Mouse (Mus musculus) gastrocnemius, adult 2 months (tissue): Measurements from ENCODE around the gene Slc6a21. TPM values are rescaled to one million over a fixed set of nuclear protein-coding genes. Genes with fewer than 3 reads are reported as not detected.

ENCODE experiments used
- DNase-seq: peaks from one replicate; pipeline ENCODE4 v3.0.0; 2022
- H3K27ac ChIP-seq: fragments of 200-600 bp; 2 replicates; pipeline ENCODE4 v1.8.1; 2022; ENCODE audit warnings: mild to moderate bottlenecking
- H3K4me3 ChIP-seq: fragments of 200-600 bp; 2 replicates; pipeline ENCODE4 v1.8.1; 2022; ENCODE audit warnings: mild to moderate bottlenecking, moderate library complexity
- CTCF ChIP-seq: fragments of 200-600 bp; IDR thresholded peaks from 2 replicates; pipeline ENCODE4 v1.8.1; 2022; ENCODE audit warnings: antibody characterized with exemption, mild to moderate bottlenecking, moderate library complexity
- intact Hi-C: fragments of 180-260 bp; cut with DNase I; formaldehyde crosslinking; loops from one replicate; pipeline ENCODE4 v1.15.1; 2025
- total RNA-seq, 2 experiments: library from RNA; stranded (reverse); gene quantifications; 2 replicates each; pipeline ENCODE4 v1.2.3; 2021

Gene Slc6a21
- total RNA-seq, 2 experiments from 2014 or later, result not detected

- no peak overlapping the region for H3K27ac ChIP-seq
Observed at GRCm38 (mm10) chr7:45263006-45263607, 14.2 kb upstream of the Slc6a21 start.

GRCm38 (mm10) chr7:45264348-45264747 lies 13.0 kb upstream of the Slc6a21 start:
- intact Hi-C loops, result no loop called here
- Histone ChIP-seq H3K4me3 (no peak overlapping the region), H3K27ac (no peak overlapping the region)
- TF ChIP-seq CTCF, result no peak
- no peak for DNase-seq

More at GRCm38 (mm10) chr7:45263006-45263607, 14.2 kb upstream of the Slc6a21 start:
- no peak for TF ChIP-seq CTCF
- no peak for DNase-seq
- intact Hi-C loops, result no loop called here
- H3K4me3 ChIP-seq, result no peak overlapping the region

- no peak for DNase-seq
- Histone ChIP-seq H3K27ac (no peak overlapping the region), H3K4me3 (no peak overlapping the region)
- TF ChIP-seq CTCF, result no peak
- intact Hi-C loops, result no loop called here
Observed at GRCm38 (mm10) chr7:45265518-45265917, 11.8 kb upstream of the Slc6a21 start.

GRCm38 (mm10) chr7:45272786-45273412 lies 4.4 kb upstream of the Slc6a21 start:
- intact Hi-C loops, result no loop called here
- H3K4me3 ChIP-seq, result no peak overlapping the region
- H3K27ac ChIP-seq, result no peak overlapping the region
- DNase-seq, result no peak
- TF ChIP-seq CTCF, result no peak

DNA sequence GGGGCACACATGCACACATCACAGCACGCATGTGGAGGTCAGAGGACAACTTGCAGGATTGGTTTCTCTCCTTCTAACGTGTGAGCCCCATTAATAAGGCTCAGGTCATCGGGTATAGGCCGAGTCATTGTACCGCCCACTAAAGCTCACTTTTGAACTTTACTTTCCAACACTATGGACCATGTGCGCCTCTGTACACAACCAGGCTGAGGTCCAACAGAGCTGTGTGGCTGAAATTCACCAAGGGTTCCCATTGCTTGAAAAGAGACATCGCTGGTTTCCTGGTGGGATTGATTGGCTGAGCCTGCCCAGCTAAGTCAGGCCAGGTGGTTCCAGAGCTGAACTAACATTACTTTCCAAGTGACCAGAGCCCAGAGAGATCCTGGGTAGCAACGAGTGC lies 3.6 kb upstream of the Slc6a21 start:
- H3K27ac ChIP-seq, result no peak overlapping the region
- TF ChIP-seq CTCF, result no peak
- DNase-seq, result no peak
- no peak overlapping the region for H3K4me3 ChIP-seq
- intact Hi-C loops, result no loop called here

DNA sequence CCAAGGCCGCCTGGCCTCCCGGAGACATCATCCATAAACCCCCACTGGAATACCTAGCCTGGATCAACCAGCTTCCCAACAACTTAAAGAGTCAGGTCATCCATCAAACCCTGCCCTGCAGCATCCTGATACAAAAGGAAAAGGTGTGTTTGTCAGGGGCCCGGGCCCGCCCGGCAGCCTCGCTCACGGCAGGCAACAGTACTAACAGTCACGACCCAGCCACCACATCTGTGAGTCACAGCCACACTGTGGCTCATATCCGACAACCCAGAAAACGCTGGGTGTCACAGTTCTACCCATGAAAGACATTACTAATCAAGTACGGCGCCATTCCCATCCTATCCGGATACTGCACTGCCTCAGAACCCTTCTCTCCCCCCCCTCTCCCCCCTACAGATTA lies 9.2 kb downstream of the Slc6a21 start:
- intact Hi-C loops, result no loop called here
- Histone ChIP-seq H3K27ac (no peak overlapping the region), H3K4me3 (no peak overlapping the region)
- no peak for TF ChIP-seq CTCF
- DNase-seq, result no peak

- H3K4me3 ChIP-seq, result no peak overlapping the region
- peak; percentile 68 for DNase-seq
- no peak for TF ChIP-seq CTCF
- peak overlapping the region; percentile 70 for H3K27ac ChIP-seq
- intact Hi-C loops, result no loop called here
Observed at GRCm38 (mm10) chr7:45296626-45297025, 19.3 kb downstream of the Slc6a21 start.

DNA sequence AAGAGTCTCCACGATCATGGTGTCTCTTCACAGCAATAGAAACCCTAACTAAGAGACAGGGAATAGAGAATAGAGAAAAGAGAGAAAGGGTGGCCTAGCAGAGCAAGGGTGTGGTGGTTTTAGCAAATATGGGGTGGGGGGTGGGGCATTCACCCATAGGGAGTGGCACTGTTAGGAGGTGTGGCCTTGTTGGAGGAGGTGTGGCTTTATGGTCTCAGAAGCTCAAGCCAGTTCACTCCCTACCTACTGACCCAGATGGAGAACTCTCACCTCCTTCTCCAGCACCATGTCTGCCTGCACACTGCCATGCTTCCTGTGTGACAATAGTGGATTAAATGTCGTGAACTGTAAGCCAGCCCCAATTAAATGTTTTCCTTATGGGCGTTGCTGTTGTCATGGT lies 20.2 kb downstream of the Slc6a21 start:
- H3K27ac ChIP-seq, result peak overlapping the region; percentile 16; the same call in 1 of the 2 replicates
- no peak overlapping the region for H3K4me3 ChIP-seq
- no peak for TF ChIP-seq CTCF
- intact Hi-C loops, result no loop called here
- DNase-seq, result no peak

DNA sequence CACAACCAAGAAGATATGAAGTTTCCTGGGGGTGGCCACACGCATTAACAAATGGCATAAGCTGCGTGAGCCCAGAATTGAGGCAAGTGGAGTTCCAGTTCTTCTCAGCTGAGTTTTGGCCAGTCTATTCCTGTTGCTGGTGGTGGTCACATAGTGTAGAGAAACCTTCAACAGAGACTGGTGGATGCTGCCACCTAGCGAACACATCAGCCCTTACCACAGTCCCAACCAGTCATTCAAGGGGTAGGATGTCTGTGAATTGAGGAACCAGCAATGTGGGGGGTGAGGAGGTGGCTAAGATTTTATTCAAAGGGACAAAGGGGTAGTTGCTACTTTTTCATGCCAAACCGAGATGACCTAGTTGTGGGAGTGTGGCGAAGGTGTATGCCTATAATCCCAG lies 22.4 kb downstream of the Slc6a21 start:
- TF ChIP-seq CTCF, result peak; percentile 70
- intact Hi-C loops, result loop anchor here (2.0 kb wide), 3 partner anchors 23 to 137 kb away; partner anchors contain the start of genes Slc17a7 and Slc6a21
- peak; percentile 61 for DNase-seq

GRCm38 (mm10) chr7:45300270-45300669 lies 23.0 kb downstream of the Slc6a21 start:
- no peak overlapping the region for H3K27ac ChIP-seq
- intact Hi-C loops, result loop anchor here (2.0 kb wide), 1 partner anchor 41 kb away; no protein-coding TSS in a partner anchor
- peak; percentile 77 for TF ChIP-seq CTCF
- no peak overlapping the region for H3K4me3 ChIP-seq
- peak; percentile 78 for DNase-seq

More for the DNA sequence above, 22.4 kb downstream of the Slc6a21 start:
- Histone ChIP-seq H3K27ac (no peak overlapping the region), H3K4me3 (no peak overlapping the region)

GRCm38 (mm10) chr7:45302626-45303025 lies 25.3 kb downstream of the Slc6a21 start:
- DNase-seq, result no peak
- no peak for TF ChIP-seq CTCF
- intact Hi-C loops, result no loop called here
- Histone ChIP-seq H3K27ac (no peak overlapping the region), H3K4me3 (no peak overlapping the region)

DNA sequence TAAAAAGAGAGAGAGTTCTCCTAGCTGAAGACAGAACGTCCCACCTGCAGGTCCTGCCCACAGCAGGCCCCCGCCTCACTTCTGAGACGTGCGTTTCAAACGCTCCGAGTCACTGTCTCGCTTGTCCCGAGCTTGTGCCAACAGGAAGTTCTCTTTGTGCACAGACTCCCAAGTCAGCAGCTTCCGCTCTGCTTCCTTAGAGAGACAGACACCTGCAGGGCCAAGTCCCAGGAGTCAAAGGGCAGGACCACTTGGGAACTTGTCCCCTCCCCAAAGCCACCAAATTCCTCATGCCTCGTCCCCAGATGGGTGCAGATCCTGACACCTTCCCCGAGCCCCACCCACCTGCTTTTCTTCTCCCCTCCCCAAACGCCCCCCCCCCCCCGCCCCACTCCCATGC lies 27.6 kb downstream of the Slc6a21 start:
- H3K4me3 ChIP-seq, result no peak overlapping the region
- DNase-seq, result no peak
- TF ChIP-seq CTCF, result no peak
- H3K27ac ChIP-seq, result no peak overlapping the region
- intact Hi-C loops, result loop anchor here (5.0 kb wide), 1 partner anchor 87 kb away; no protein-coding TSS in a partner anchor

DNA sequence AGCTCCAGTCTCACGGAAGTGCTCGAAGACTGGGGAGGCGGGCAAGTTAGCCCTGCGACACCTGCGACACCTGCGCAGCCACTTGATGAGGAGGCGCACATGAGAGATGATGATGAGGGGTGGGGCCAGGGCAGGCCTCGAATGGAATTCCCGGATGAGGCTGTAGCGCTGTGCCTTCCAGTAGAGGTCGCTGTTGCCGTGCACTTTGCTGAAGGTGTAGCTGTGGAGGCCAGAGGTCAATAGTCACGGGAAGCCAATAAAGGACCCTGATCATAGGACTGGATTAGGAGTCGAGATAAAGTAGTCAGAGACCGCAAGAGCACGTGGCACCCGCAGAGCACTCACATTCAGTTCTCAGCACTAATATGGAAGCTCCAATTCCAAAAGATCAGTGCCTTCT lies 28.0 kb downstream of the Slc6a21 start:
- peak; percentile 82 for DNase-seq
- H3K4me3 ChIP-seq, result no peak overlapping the region
- H3K27ac ChIP-seq, result no peak overlapping the region
- peak; percentile 84 for TF ChIP-seq CTCF
- intact Hi-C loops, result loop anchor here (5.0 kb wide), 1 partner anchor 87 kb away; no protein-coding TSS in a partner anchor
